Mouse (Mus musculus): Measurements from ENCODE around the gene Acin1. TPM values are rescaled to one million over a fixed set of nuclear protein-coding genes. Genes with fewer than 3 reads are reported as not detected.
A peak's percentile ranks its signal among the peaks of the same experiment; 100 is the strongest.

Gene Acin1
- polyA plus RNA-seq, 1 experiment: 121 TPM

GRCm38 (mm10) chr14:54720041-54720440, 33.3 kb upstream of the Acin1 start:
- H3K4me1 ChIP-seq (ENCODE audit: control insufficient read depth, insufficient read depth, low read length): no peaks in the 10 kb centered on the region; the same call in 1 of the 2 replicates
- H3K4me3 ChIP-seq (replicated peaks; ENCODE audit: extremely low read depth, low read depth, low read length): no peak overlapping the region
- 92% methylated on average over 11 of the region's 11 CpGs for WGBS
- TF ChIP-seq CTCF (IDR thresholded peaks at IDR 0.05; ENCODE audit: insufficient read depth, low read length): no peak
- no peak for TF ChIP-seq POLR2A (IDR thresholded peaks at IDR 0.05; ENCODE audit: borderline replicate concordance, extremely low read depth, low read depth, low read length)
- no peak for DNase-seq

DNA sequence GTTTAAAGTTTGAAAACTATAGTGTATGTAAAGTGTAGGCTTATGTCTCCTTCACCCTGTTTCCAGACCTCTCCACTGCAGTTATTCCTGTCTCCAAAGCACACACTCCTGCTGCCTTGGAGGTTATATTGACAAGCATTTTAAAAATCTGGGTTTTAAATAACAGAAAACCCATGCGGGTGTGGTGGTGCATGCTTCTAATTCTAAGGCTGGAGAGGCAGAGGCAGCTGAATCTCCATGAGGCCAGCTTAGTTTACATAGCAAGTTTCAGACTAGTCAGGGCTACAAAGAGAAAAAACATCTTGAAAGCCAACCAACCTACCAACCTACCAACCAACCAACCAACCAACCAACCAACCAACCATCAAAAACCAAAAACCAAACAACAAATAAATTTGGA, 28.7 kb upstream of the Acin1 start:
- Histone ChIP-seq H3K4me3 (replicated peaks; ENCODE audit: extremely low read depth, low read depth, low read length) (no peak overlapping the region), H3K4me1 (ENCODE audit: control insufficient read depth, insufficient read depth, low read length) (no peaks in the 10 kb centered on the region; the same call in 1 of the 2 replicates)
- 65% methylated on average over 1 of the region's 1 CpGs for WGBS
- no peak for TF ChIP-seq POLR2A (IDR thresholded peaks at IDR 0.05; ENCODE audit: borderline replicate concordance, extremely low read depth, low read depth, low read length)
- no peak for TF ChIP-seq CTCF (IDR thresholded peaks at IDR 0.05; ENCODE audit: insufficient read depth, low read length)
- no peak for DNase-seq

DNA sequence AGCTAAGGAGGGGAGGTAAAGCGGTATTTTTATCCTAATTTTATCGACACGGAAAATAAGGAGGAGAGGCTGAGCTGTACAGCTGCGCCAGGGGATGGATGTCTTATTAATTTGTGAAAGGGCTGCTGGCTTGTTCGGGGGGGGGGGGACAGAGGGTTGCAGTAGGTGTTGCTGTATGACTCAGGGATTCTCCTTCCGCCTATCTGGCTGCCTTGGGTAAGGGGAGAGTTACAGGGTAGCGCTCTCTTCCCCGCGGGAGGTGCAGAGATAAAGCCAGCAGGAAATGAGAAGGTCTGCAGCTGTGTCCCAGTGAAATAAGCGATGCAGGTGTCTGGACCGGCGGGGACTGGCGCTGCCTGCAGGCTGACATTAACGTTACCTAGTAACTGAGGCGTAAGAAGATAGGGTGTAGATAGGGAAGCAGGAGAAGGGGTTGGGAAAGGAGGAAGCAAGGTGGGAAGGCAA, 27.9 kb upstream of the Acin1 start:
- TF ChIP-seq CTCF (IDR thresholded peaks at IDR 0.05; ENCODE audit: insufficient read depth, low read length): no peak
- TF ChIP-seq POLR2A (IDR thresholded peaks at IDR 0.05; ENCODE audit: borderline replicate concordance, extremely low read depth, low read depth, low read length): no peak
- DNase-seq: peak; percentile 15
- H3K4me3 ChIP-seq (replicated peaks; ENCODE audit: extremely low read depth, low read depth, low read length): no peak overlapping the region
- H3K4me1 ChIP-seq (ENCODE audit: control insufficient read depth, insufficient read depth, low read length): no peaks in the 10 kb centered on the region; the same call in 1 of the 2 replicates
- 1% methylated on average over 15 of the region's 15 CpGs for WGBS

DNA sequence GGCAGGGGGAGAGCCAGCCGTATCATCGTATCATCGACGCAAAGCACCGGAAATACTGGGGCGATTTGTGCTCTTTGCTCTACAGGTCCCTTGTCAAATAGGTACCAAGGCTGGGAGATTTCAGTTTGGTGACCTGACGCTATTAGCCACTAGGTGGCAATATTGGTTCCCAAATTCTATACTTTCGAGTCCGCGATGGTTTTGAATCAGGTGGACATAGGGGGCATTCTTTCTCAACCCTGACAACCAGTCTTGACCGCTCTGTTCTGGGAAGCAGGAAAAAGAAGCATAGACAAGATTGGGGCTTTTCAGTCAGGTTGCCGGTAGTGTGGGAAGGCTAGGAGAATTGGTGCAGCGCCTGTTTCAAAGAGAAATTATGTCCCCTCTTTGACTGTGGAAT, 27.4 kb upstream of the Acin1 start:
- no peak for TF ChIP-seq POLR2A (IDR thresholded peaks at IDR 0.05; ENCODE audit: borderline replicate concordance, extremely low read depth, low read depth, low read length)
- TF ChIP-seq CTCF (IDR thresholded peaks at IDR 0.05; ENCODE audit: insufficient read depth, low read length): 0 out of 2 replicates have a peak, but pooled peaks have one; percentile 15
- peak overlapping the region; percentile 50 for H3K4me3 ChIP-seq (replicated peaks; ENCODE audit: extremely low read depth, low read depth, low read length)
- H3K4me1 ChIP-seq (ENCODE audit: control insufficient read depth, insufficient read depth, low read length): no peaks in the 10 kb centered on the region; the same call in 1 of the 2 replicates
- DNase-seq: peak; percentile 58
- 1% methylated on average over 13 of the region's 13 CpGs for WGBS

GRCm38 (mm10) chr14:54712861-54713260, 26.1 kb upstream of the Acin1 start:
- TF ChIP-seq POLR2A (IDR thresholded peaks at IDR 0.05; ENCODE audit: borderline replicate concordance, extremely low read depth, low read depth, low read length) (no peak), CTCF (IDR thresholded peaks at IDR 0.05; ENCODE audit: insufficient read depth, low read length) (no peak)
- no peak overlapping the region for H3K4me3 ChIP-seq (replicated peaks; ENCODE audit: extremely low read depth, low read depth, low read length)
- peak; percentile 7 for DNase-seq
- WGBS: 36% methylated on average over 8 of the region's 8 CpGs
- H3K4me1 ChIP-seq (ENCODE audit: control insufficient read depth, insufficient read depth, low read length): no peaks in the 10 kb centered on the region; the same call in 1 of the 2 replicates

DNA sequence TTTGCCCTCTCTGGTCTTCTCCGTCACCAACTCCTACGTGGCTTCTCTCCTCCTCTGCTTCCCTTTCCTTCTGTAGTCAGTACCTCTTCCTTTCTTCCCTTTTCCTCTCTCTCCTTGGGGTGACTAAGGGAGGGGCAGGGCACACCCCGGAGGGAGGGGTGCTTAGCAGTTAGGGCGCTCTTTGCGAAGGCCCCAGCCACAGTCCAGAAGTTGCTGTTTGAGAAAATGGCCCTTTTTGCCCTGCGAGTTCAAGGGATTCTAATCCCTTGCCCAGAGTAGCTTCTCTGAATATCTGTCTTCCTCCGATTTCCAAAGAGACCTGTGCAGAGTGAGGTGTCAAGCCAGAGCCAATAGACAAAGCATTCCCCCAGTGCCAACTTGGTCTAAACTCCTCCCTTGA, 25.3 kb upstream of the Acin1 start, which contains the start of gene Cebpe:
TSS of gene Cebpe (minus strand) at position 101 of the 400 bp plus-strand sequence.
- WGBS: 71% methylated on average over 7 of the region's 7 CpGs
- no peaks in the 10 kb centered on the region; the same call in 1 of the 2 replicates for H3K4me1 ChIP-seq (ENCODE audit: control insufficient read depth, insufficient read depth, low read length)
- H3K4me3 ChIP-seq (replicated peaks; ENCODE audit: extremely low read depth, low read depth, low read length): no peak within 1 kb of the TSS
- no peak for DNase-seq
- TF ChIP-seq CTCF (IDR thresholded peaks at IDR 0.05; ENCODE audit: insufficient read depth, low read length): no peak

DNA sequence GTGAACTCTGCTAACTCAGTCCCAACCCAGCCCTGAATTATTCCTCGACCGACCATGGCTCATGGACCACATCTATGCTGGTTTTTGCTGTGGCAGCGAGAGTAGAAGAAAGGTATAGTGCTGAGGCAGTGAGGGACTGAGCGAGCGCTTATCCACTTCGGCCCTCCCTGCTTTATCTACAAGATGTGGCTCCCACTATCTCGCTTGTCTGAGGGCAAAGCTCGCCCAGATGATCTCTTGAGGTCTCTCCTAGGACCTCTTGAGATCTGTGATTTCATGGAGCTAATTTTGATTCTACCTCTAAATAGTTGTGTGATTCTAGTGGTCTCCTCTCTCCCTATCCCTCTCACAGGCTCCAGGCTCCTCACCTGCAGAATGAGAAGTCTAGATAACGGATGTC, 22.3 kb upstream of the Acin1 start:
- TF ChIP-seq POLR2A (IDR thresholded peaks at IDR 0.05; ENCODE audit: borderline replicate concordance, extremely low read depth, low read depth, low read length) (no peak), CTCF (IDR thresholded peaks at IDR 0.05; ENCODE audit: insufficient read depth, low read length) (no peak)

DNA sequence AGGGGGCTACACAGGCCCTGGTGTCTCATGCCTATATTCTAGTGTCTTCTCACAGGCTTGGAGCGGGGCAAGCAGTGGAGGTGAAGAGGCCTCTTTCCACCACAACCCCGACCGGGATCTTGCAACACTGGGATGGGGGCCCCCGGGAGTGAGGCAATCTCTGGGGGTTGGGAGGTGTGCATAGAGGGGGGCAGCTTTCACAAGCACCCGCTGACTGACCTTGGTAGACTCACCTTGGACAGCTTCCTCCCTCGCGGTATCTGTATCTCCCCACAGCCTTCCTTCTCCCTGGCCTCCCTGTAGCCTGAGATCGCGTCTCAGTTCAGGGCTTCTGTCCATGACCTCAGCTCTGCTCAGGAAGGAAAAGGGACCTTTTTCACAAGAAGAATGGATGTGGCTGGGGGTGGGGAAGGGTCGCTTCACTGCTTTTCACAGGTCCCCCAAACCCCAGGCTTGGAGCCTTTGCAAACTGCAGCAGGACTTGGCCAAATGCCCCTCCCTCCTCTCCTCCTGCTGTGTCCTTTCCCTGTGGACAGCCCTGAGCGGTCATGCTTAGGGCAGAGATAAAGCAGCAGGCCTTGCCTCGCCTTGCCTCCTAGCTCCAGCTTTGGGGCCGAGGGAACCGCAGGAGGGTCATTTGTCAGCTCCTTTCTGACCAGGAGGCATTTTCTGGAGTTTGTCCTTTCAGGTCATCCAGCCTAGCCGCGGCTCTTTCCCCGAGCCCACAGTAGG, 20.0 kb upstream of the Acin1 start:
- WGBS: 51% methylated on average over 17 of the region's 17 CpGs
- TF ChIP-seq CTCF (IDR thresholded peaks at IDR 0.05; ENCODE audit: insufficient read depth, low read length) (no peak), POLR2A (IDR thresholded peaks at IDR 0.05; ENCODE audit: borderline replicate concordance, extremely low read depth, low read depth, low read length) (no peak)
- Histone ChIP-seq H3K4me1 (ENCODE audit: control insufficient read depth, insufficient read depth, low read length) (no peaks in the 10 kb centered on the region), H3K4me3 (replicated peaks; ENCODE audit: extremely low read depth, low read depth, low read length) (no peak overlapping the region)
- no peak for DNase-seq

More for the DNA sequence above, 22.3 kb upstream of the Acin1 start:
- no peak for DNase-seq
- no peaks in the 10 kb centered on the region for H3K4me1 ChIP-seq (ENCODE audit: control insufficient read depth, insufficient read depth, low read length)
- whole genome bisulfite sequencing: 85% methylated on average over 9 of the region's 9 CpGs
- no peak overlapping the region for H3K4me3 ChIP-seq (replicated peaks; ENCODE audit: extremely low read depth, low read depth, low read length)

DNA sequence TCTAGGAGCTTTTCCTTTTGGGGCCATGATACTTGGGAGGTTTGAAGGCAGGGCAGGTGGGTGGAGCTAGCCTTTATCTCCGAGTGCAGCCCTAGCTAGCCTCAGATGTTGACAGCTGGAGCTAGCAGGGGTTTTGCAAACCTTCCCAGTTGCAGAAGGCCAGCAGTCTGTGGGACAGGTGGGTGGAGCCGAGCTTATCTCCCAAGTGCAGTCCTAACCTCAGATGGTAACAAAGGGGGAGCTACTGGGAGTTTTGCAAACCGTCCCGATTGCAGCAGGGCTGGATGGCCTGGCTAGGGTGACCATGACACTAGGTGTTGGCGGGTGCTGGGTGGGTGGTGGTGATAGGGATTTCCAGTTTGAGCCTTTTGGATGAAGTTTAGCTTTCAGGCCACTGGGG, 19.1 kb upstream of the Acin1 start:
- Histone ChIP-seq H3K4me1 (ENCODE audit: control insufficient read depth, insufficient read depth, low read length) (no peaks in the 10 kb centered on the region), H3K4me3 (replicated peaks; ENCODE audit: extremely low read depth, low read depth, low read length) (no peak overlapping the region)
- no peak for TF ChIP-seq CTCF (IDR thresholded peaks at IDR 0.05; ENCODE audit: insufficient read depth, low read length)
- TF ChIP-seq POLR2A (IDR thresholded peaks at IDR 0.05; ENCODE audit: borderline replicate concordance, extremely low read depth, low read depth, low read length): no peak
- no peak for DNase-seq
- WGBS: 31% methylated on average over 5 of the region's 5 CpGs

GRCm38 (mm10) chr14:54703207-54703606, 16.5 kb upstream of the Acin1 start:
- 46% methylated on average over 10 of the region's 10 CpGs for whole genome bisulfite sequencing
- H3K4me1 ChIP-seq (ENCODE audit: control insufficient read depth, insufficient read depth, low read length): no peaks in the 10 kb centered on the region
- H3K4me3 ChIP-seq (replicated peaks; ENCODE audit: extremely low read depth, low read depth, low read length): no peak overlapping the region
- DNase-seq: no peak
- TF ChIP-seq CTCF (IDR thresholded peaks at IDR 0.05; ENCODE audit: insufficient read depth, low read length) (no peak), POLR2A (IDR thresholded peaks at IDR 0.05; ENCODE audit: borderline replicate concordance, extremely low read depth, low read depth, low read length) (no peak)
